Mouse (Mus musculus): Measurements from ENCODE around the gene Pyy. TPM values are rescaled to one million over a fixed set of nuclear protein-coding genes. Genes with fewer than 3 reads are reported as not detected.

The Pyy gene
- polyA plus RNA-seq, 1 experiment from 2014 or later: not detected

GRCm38 (mm10) chr11:102073722-102074121 is 33.9 kb downstream of the Pyy start:
- ATAC-seq (no peak), DNase-seq (ENCODE audit: low read depth, low spot score) (no peak)
- in situ Hi-C loops (cut with MboI; ENCODE audit: low pct_unique_long_range_greater_than_20kb): no loop called here
- ChIA-PET CTCF (interaction anchor here (1.6 kb wide), 1 partner anchor 29 kb away, joined by 4 read pairs; no protein-coding TSS in a partner anchor), POLR2A (no interaction called here)
- H3K27me3 ChIP-seq: no peaks in the 10 kb centered on the region
- no peak for TF ChIP-seq CTCF (IDR thresholded peaks at IDR 0.05)

- CTCF ChIA-PET: interaction anchor here (1.6 kb wide), 1 partner anchor 30 kb away, joined by 4 read pairs; no protein-coding TSS in a partner anchor
- H3K27me3 ChIP-seq: no peaks in the 10 kb centered on the region
- ATAC-seq (no peak), DNase-seq (ENCODE audit: low read depth, low spot score) (no peak)
- POLR2A ChIA-PET: interaction anchor here (1.2 kb wide), 1 partner anchor 11 kb away, joined by 4 read pairs; no protein-coding TSS in a partner anchor
- no peak for TF ChIP-seq CTCF (IDR thresholded peaks at IDR 0.05)
- in situ Hi-C loops (cut with MboI; ENCODE audit: low pct_unique_long_range_greater_than_20kb): no loop called here
Measured at GRCm38 (mm10) chr11:102072729-102073128, 34.9 kb downstream of the Pyy start.

GRCm38 (mm10) chr11:102070426-102070825 is 37.2 kb downstream of the Pyy start:
- ATAC-seq: no peak
- no peaks in the 10 kb centered on the region for H3K27me3 ChIP-seq
- ChIA-PET CTCF (no interaction called here), POLR2A (interaction anchor here (0.5 kb wide), 1 partner anchor 213 kb away, joined by 3 read pairs; no protein-coding TSS in a partner anchor)
- in situ Hi-C loops (cut with MboI; ENCODE audit: low pct_unique_long_range_greater_than_20kb): no loop called here
- no peak for DNase-seq (ENCODE audit: low read depth, low spot score)
- no peak for TF ChIP-seq CTCF (IDR thresholded peaks at IDR 0.05)

- in situ Hi-C loops (cut with MboI; ENCODE audit: low pct_unique_long_range_greater_than_20kb): loop anchor here (5.0 kb wide), 1 partner anchor 68 kb away; no protein-coding TSS in a partner anchor
- POLR2A ChIA-PET: no interaction called here
- DNase-seq (ENCODE audit: low read depth, low spot score): no peak
- CTCF ChIA-PET: interaction anchor here (1.1 to 2.7 kb wide), 3 partner anchors 15 to 198 kb away, joined by 3 to 7 read pairs (median 6); no protein-coding TSS in a partner anchor
- TF ChIP-seq CTCF (IDR thresholded peaks at IDR 0.05): no peak
- no peaks in the 10 kb centered on the region for H3K27me3 ChIP-seq
- ATAC-seq: no peak
Measured at GRCm38 (mm10) chr11:102069633-102070032, 38.0 kb downstream of the Pyy start.

GRCm38 (mm10) chr11:102068969-102069368 is 38.7 kb downstream of the Pyy start:
- ChIA-PET POLR2A (interaction anchor here (0.6 kb wide), 1 partner anchor 52 kb away, joined by 3 read pairs; no protein-coding TSS in a partner anchor), CTCF (interaction anchor here (1.1 to 2.7 kb wide), 3 partner anchors 15 to 198 kb away, joined by 3 to 7 read pairs (median 6); no protein-coding TSS in a partner anchor)
- in situ Hi-C loops (cut with MboI; ENCODE audit: low pct_unique_long_range_greater_than_20kb): loop anchor here (5.0 kb wide), 1 partner anchor 68 kb away; no protein-coding TSS in a partner anchor
- TF ChIP-seq CTCF (IDR thresholded peaks at IDR 0.05): peak; percentile 60
- no peaks in the 10 kb centered on the region for H3K27me3 ChIP-seq
- ATAC-seq: no peak
- no peak for DNase-seq (ENCODE audit: low read depth, low spot score)

GRCm38 (mm10) chr11:102063076-102063475 is 44.6 kb downstream of the Pyy start:
- DNase-seq (ENCODE audit: low read depth, low spot score) (no peak), ATAC-seq (no peak)
- POLR2A ChIA-PET: no interaction called here
- CTCF ChIA-PET: interaction anchor here (0.7 to 1.8 kb wide), 2 partner anchors 9 to 33 kb away, joined by 3 to 6 read pairs; no protein-coding TSS in a partner anchor
- no peaks in the 10 kb centered on the region for H3K27me3 ChIP-seq
- TF ChIP-seq CTCF (IDR thresholded peaks at IDR 0.05): no peak
- in situ Hi-C loops (cut with MboI; ENCODE audit: low pct_unique_long_range_greater_than_20kb): no loop called here

GRCm38 (mm10) chr11:102061941-102062473 is 45.6 kb downstream of the Pyy start:
- CTCF ChIA-PET: interaction anchor here (0.7 to 3.3 kb wide), 7 partner anchors 9 to 77 kb away, joined by 3 to 9 read pairs (median 7); no protein-coding TSS in a partner anchor
- POLR2A ChIA-PET: interaction anchor here (0.9 kb wide), 1 partner anchor 186 kb away, joined by 3 read pairs; no protein-coding TSS in a partner anchor
- TF ChIP-seq CTCF (IDR thresholded peaks at IDR 0.05): no peak

GRCm38 (mm10) chr11:102061236-102061940 is 46.2 kb downstream of the Pyy start:
- ATAC-seq (no peak), DNase-seq (ENCODE audit: low read depth, low spot score) (no peak)
- TF ChIP-seq CTCF (IDR thresholded peaks at IDR 0.05): peak; percentile 95
- POLR2A ChIA-PET: interaction anchor here (0.9 to 1.0 kb wide), 2 partner anchors 98 to 187 kb away, joined by 3 to 6 read pairs; no protein-coding TSS in a partner anchor
- in situ Hi-C loops (cut with MboI; ENCODE audit: low pct_unique_long_range_greater_than_20kb): no loop called here
- no peaks in the 10 kb centered on the region for H3K27me3 ChIP-seq
- CTCF ChIA-PET: interaction anchor here (0.7 to 3.3 kb wide), 9 partner anchors 9 to 79 kb away, joined by 3 to 9 read pairs (median 6); no protein-coding TSS in a partner anchor

More at GRCm38 (mm10) chr11:102061941-102062473, 45.6 kb downstream of the Pyy start:
- in situ Hi-C loops (cut with MboI; ENCODE audit: low pct_unique_long_range_greater_than_20kb): no loop called here
- ATAC-seq (no peak), DNase-seq (ENCODE audit: low read depth, low spot score) (no peak)
- H3K27me3 ChIP-seq: no peaks in the 10 kb centered on the region

Other genes starting within 250 kb of the Pyy start
- 0.06 TPM for gene Meox1, start 213.5 kb downstream of the Pyy start, polyA plus RNA-seq (2021)
- gene Sost, start 140.8 kb downstream of the Pyy start, polyA plus RNA-seq (2021): not detected
- gene Cfap97d1, start 123.6 kb downstream of the Pyy start, polyA plus RNA-seq (2021): not detected
- 95.7 TPM for gene Dusp3, start 120.8 kb downstream of the Pyy start, polyA plus RNA-seq (2021)
- gene Mpp3, start 79.4 kb downstream of the Pyy start, polyA plus RNA-seq (2021): 5.2 TPM
- gene Cd300lg, start 66.3 kb downstream of the Pyy start, polyA plus RNA-seq (2021): not detected
- 16.9 TPM for gene Mpp2, start 19.3 kb downstream of the Pyy start, polyA plus RNA-seq (2021)
- gene Ppy, start 6.5 kb downstream of the Pyy start, polyA plus RNA-seq (2021): not detected
- gene Nags, start 37.7 kb upstream of the Pyy start, polyA plus RNA-seq (2021): not detected
- gene Tmem101, start 48.6 kb upstream of the Pyy start, polyA plus RNA-seq (2021): 30.3 TPM
- 45.0 TPM for gene Lsm12, start 77.5 kb upstream of the Pyy start, polyA plus RNA-seq (2021)
- gene G6pc3, start 81.8 kb upstream of the Pyy start, polyA plus RNA-seq (2021): 110 TPM
- 63.8 TPM for gene Hdac5, start 122.3 kb upstream of the Pyy start, polyA plus RNA-seq (2021)
- 6.8 TPM for gene BC030867, start 141.1 kb upstream of the Pyy start, polyA plus RNA-seq (2021)
- 0.28 TPM for gene Asb16, start 160.9 kb upstream of the Pyy start, polyA plus RNA-seq (2021)
- gene Tmub2, start 177.1 kb upstream of the Pyy start, polyA plus RNA-seq (2021): 60.5 TPM
- 53.4 TPM for gene Atxn7l3, start 188.8 kb upstream of the Pyy start, polyA plus RNA-seq (2021)
- gene Ubtf, start 211.9 kb upstream of the Pyy start, polyA plus RNA-seq (2021): 101 TPM

Measured in Patski (cell line).